Mouse (Mus musculus) kidney, embryonic 16.5 days (tissue): ENCODE results near the gene Ifit1. TPM values are rescaled to one million over a fixed set of nuclear protein-coding genes. Genes with fewer than 3 reads are reported as not detected.
A peak's percentile ranks its signal among the peaks of the same experiment; 100 is the strongest.
"Not testable (repeated sequence)": the region's sequence is repeated elsewhere in the genome, so short reads cannot be mapped to it uniquely, and the experiment has no call there.

Experiments used
- ATAC-seq: fragments of 200-750 bp; cut with Nextera tagmentation; 2 replicates; pipeline ENCODE4 v1.8.0; 2017; ENCODE audit warnings: moderate TSS enrichment; ENCODE audit not compliant: low FRiP score, low TSS enrichment
- H3K27ac ChIP-seq: fragments of 300-500 bp; sonication (generic); 2 replicates; pipeline ENCODE4 v1.5.1; 2014; ENCODE audit warnings: low read length
- H3K27me3 ChIP-seq: fragments of 300-500 bp; sonication (generic); 2 replicates; pipeline ENCODE4 v1.6.1; 2014; ENCODE audit warnings: low read length, control low read depth, mixed read lengths; ENCODE audit not compliant: insufficient read depth
- H3K36me3 ChIP-seq: fragments of 300-500 bp; sonication (generic); 2 replicates; pipeline ENCODE4 v1.6.1; 2014; ENCODE audit warnings: low read length, control low read depth, mixed read lengths; ENCODE audit not compliant: insufficient read depth
- H3K4me1 ChIP-seq: fragments of 300-500 bp; sonication (generic); 2 replicates; pipeline ENCODE4 v1.6.1; 2014; ENCODE audit warnings: low read length, control low read depth, mixed read lengths; ENCODE audit not compliant: insufficient read depth
- H3K4me2 ChIP-seq: fragments of 300-500 bp; sonication (generic); replicated peaks from 2 replicates; pipeline ENCODE4 v1.6.1; 2014; ENCODE audit warnings: low read depth, low read length
- H3K4me3 ChIP-seq: fragments of 300-500 bp; sonication (generic); 2 replicates; pipeline ENCODE4 v1.5.1; 2014; ENCODE audit warnings: mild to moderate bottlenecking, low read length
- H3K9ac ChIP-seq: fragments of 300-500 bp; sonication (generic); replicated peaks from 2 replicates; pipeline ENCODE4 v1.6.1; 2014; ENCODE audit warnings: low read length
- H3K9me3 ChIP-seq: fragments of 300-500 bp; sonication (generic); 2 replicates; pipeline ENCODE4 v1.6.1; 2016; ENCODE audit warnings: low read length, control low read depth
- WGBS: fragments of 180-500 bp; shearing (Covaris S2); extraction: QIAGEN DNeasy Blood & Tissue Kit; methylation state at CpG from one replicate; pipeline ENCODE4 v1.1.7; 2014; 5-methylcytosine and 5-hydroxymethylcytosine counted together
- polyA plus RNA-seq: library from polyadenylated mRNA; unstranded; fragments of >200 nt; fragmentation: Nextera tagmentation; extraction: Ambion mirVana; gene quantifications from 2 replicates; pipeline ENCODE4 v1.2.1, GENCODE M21; 2015

The Ifit1 gene
- polyA plus RNA-seq, 1 experiment from 2014 or later = 0.51 TPM

GRCm38 (mm10) chr19:34612243-34613001, 28.2 kb upstream of the Ifit1 start:
- H3K9ac ChIP-seq, H3K4me3 ChIP-seq, ATAC-seq, H3K36me3 ChIP-seq, H3K27ac ChIP-seq, H3K4me2 ChIP-seq, H3K9me3 ChIP-seq, H3K4me1 ChIP-seq, H3K27me3 ChIP-seq: not testable (repeated sequence)
- WGBS = 81% methylated on average over 3 of the region's 11 CpGs

GRCm38 (mm10) chr19:34620871-34621270, 19.8 kb upstream of the Ifit1 start:
- Histone ChIP-seq H3K4me1 (no peaks in the 10 kb centered on the region), H3K4me3 (no peak overlapping the region), H3K4me2 (no peak overlapping the region), H3K36me3 (no peaks in the 10 kb centered on the region), H3K27me3 (no peaks in the 10 kb centered on the region), H3K9me3 (no peaks in the 10 kb centered on the region), H3K27ac (no peak overlapping the region), H3K9ac (no peak overlapping the region)
- WGBS = 92% methylated on average over 5 of the region's 5 CpGs
- ATAC-seq = no peak

DNA sequence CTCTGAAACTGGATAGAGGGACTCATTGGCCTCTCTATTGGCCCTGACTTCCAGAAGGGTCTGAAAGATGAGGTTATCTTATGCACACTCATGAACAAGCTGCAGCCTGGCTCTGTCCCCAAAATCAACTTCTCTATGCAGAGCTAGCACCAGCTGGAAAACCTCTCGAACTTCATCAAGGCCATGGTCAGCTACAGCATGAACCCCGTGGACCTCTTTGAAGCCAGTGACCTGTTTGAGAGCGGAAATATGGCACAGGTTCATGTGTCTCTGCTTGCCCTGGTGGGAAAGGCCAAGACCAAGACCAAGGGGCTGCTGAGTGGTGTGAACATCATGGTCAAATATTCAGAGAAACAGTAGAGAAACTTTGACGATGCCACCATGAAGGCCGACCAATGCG, 16.9 kb upstream of the Ifit1 start:
- no peak overlapping the region for H3K4me3 ChIP-seq
- H3K9ac ChIP-seq = no peak overlapping the region
- H3K27ac ChIP-seq = no peak overlapping the region
- no peak for ATAC-seq
- H3K4me1 ChIP-seq = no peaks in the 10 kb centered on the region
- no peak overlapping the region for H3K4me2 ChIP-seq
- no peaks in the 10 kb centered on the region for H3K27me3 ChIP-seq
- 89% methylated on average over 6 of the region's 6 CpGs for WGBS
- no peaks in the 10 kb centered on the region for H3K9me3 ChIP-seq
- no peaks in the 10 kb centered on the region for H3K36me3 ChIP-seq

- Histone ChIP-seq H3K27me3 (no peaks in the 10 kb centered on the region), H3K36me3 (no peaks in the 10 kb centered on the region), H3K4me1 (no peaks in the 10 kb centered on the region), H3K9me3 (no peaks in the 10 kb centered on the region), H3K9ac (no peak overlapping the region), H3K27ac (no peak overlapping the region), H3K4me3 (no peak overlapping the region), H3K4me2 (no peak overlapping the region)
- ATAC-seq = no peak
- 79% methylated on average over 4 of the region's 4 CpGs for WGBS
Measured at GRCm38 (mm10) chr19:34624663-34625062, 16.0 kb upstream of the Ifit1 start.

GRCm38 (mm10) chr19:34627496-34627895, 13.2 kb upstream of the Ifit1 start:
- no peak overlapping the region for H3K4me2 ChIP-seq
- H3K9me3 ChIP-seq = no peaks in the 10 kb centered on the region
- H3K4me1 ChIP-seq = no peaks in the 10 kb centered on the region
- H3K4me3 ChIP-seq = no peak overlapping the region
- no peak overlapping the region for H3K9ac ChIP-seq
- H3K27ac ChIP-seq = no peak overlapping the region
- 63% methylated on average over 2 of the region's 2 CpGs for WGBS
- no peak for ATAC-seq
- no peaks in the 10 kb centered on the region for H3K27me3 ChIP-seq
- no peaks in the 10 kb centered on the region for H3K36me3 ChIP-seq

- Histone ChIP-seq H3K4me1 (no peaks in the 10 kb centered on the region), H3K4me3 (no peak overlapping the region), H3K27me3 (no peaks in the 10 kb centered on the region), H3K27ac (no peak overlapping the region), H3K4me2 (no peak overlapping the region), H3K9ac (no peak overlapping the region), H3K36me3 (no peaks in the 10 kb centered on the region), H3K9me3 (no peaks in the 10 kb centered on the region)
- no peak for ATAC-seq
Measured at GRCm38 (mm10) chr19:34631487-34631886, 9.2 kb upstream of the Ifit1 start.

DNA sequence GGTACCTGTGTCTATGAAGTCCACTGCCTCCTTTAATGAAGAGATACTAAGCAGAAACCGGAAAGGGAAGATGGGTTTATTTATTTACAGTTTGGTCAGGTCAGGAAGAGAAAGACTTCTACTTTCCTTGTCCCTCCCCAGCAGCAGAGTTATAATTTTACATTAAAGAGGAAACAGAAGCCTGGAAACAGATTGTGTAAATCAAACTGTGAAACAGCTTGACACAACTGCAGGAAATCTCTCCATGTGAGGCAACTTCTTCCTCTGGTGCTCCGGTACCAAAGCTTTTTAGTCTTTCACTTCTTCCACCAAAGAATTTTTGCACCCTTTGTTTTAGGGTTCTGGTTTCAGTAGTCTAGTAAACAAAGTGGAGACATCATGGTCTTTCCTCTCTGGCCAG, 7.2 kb upstream of the Ifit1 start:
- Histone ChIP-seq H3K27me3 (no peaks in the 10 kb centered on the region; the same call in 1 of the 2 replicates), H3K4me1 (no peaks in the 10 kb centered on the region), H3K9ac (no peak overlapping the region), H3K36me3 (no peaks in the 10 kb centered on the region), H3K9me3 (no peaks in the 10 kb centered on the region), H3K27ac (no peak overlapping the region), H3K4me2 (no peak overlapping the region), H3K4me3 (no peak overlapping the region)
- WGBS = 58% methylated on average over 2 of the region's 2 CpGs
- no peak for ATAC-seq

GRCm38 (mm10) chr19:34636933-34637557, 3.6 kb upstream of the Ifit1 start:
- Histone ChIP-seq H3K27ac (no peak overlapping the region), H3K27me3 (no peaks in the 10 kb centered on the region; the same call in 1 of the 2 replicates), H3K4me2 (no peak overlapping the region), H3K4me1 (no peaks in the 10 kb centered on the region), H3K9me3 (no peaks in the 10 kb centered on the region), H3K9ac (no peak overlapping the region), H3K4me3 (no peak overlapping the region), H3K36me3 (no peaks in the 10 kb centered on the region)
- ATAC-seq = peak; percentile 84; the same call in 1 of the 2 replicates
- WGBS = 7% methylated on average over 3 of the region's 3 CpGs

- no peaks in the 10 kb centered on the region; the same call in 1 of the 2 replicates for H3K27me3 ChIP-seq
- H3K4me2 ChIP-seq = no peak overlapping the region
- no peaks in the 10 kb centered on the region for H3K36me3 ChIP-seq
- ATAC-seq = no peak
- no peaks in the 10 kb centered on the region for H3K9me3 ChIP-seq
- no peaks in the 10 kb centered on the region for H3K4me1 ChIP-seq
- WGBS = 75% methylated on average over 5 of the region's 5 CpGs
- H3K27ac ChIP-seq = no peak overlapping the region
- H3K9ac ChIP-seq = no peak overlapping the region
- no peak overlapping the region for H3K4me3 ChIP-seq
Measured at GRCm38 (mm10) chr19:34642616-34643015, 1.9 kb downstream of the Ifit1 start.

- 86% methylated on average over 6 of the region's 8 CpGs for WGBS
- not testable (repeated sequence) for H3K27me3 ChIP-seq, H3K9ac ChIP-seq, H3K36me3 ChIP-seq, ATAC-seq, H3K4me2 ChIP-seq, H3K9me3 ChIP-seq, H3K4me3 ChIP-seq, H3K4me1 ChIP-seq, H3K27ac ChIP-seq
Measured at GRCm38 (mm10) chr19:34647630-34648029, 7.0 kb downstream of the Ifit1 start.
